Mouse (Mus musculus): ENCODE data around the gene Wfdc21.
A peak's percentile ranks its signal among the peaks of the same experiment; 100 is the strongest.

The Wfdc21 gene

GRCm38 (mm10) chr11:83802166-83802565 is 55.4 kb downstream of the Wfdc21 start:
- DNase-seq (ENCODE audit: low spot score in 2 of 2): peak in 1 of 2 experiments; percentile 43
